Mouse (Mus musculus): Measurements from ENCODE around the gene Olfr1358. TPM values are rescaled to one million over a fixed set of nuclear protein-coding genes. Genes with fewer than 3 reads are reported as not detected.

Olfr1358 gene
- not detected in 2 replicates for polyA plus RNA-seq (2012; ENCODE audit: low replicate concordance)

GRCm38 (mm10) chr10:78517128-78517527 lies at the start of gene Olfr1358:
Gene Olfr1358, plus strand, starts transcription at chr10:78517428.

Other genes starting within 250 kb of the Olfr1358 start
- gene Agpat3, start 164.9 kb upstream of the Olfr1358 start, polyA plus RNA-seq (2012; ENCODE audit: low replicate concordance), result 107 and 141 TPM in 2 replicates
- 140 and 152 TPM in 2 replicates for gene Rrp1, start 104.4 kb upstream of the Olfr1358 start, polyA plus RNA-seq (2012; ENCODE audit: low replicate concordance)
- gene Cstb, start 91.8 kb upstream of the Olfr1358 start, polyA plus RNA-seq (2012; ENCODE audit: low replicate concordance), result 0.45 and 20.9 TPM in 2 replicates
- gene Pdxk, start 52.5 kb upstream of the Olfr1358 start, polyA plus RNA-seq (2012; ENCODE audit: low replicate concordance), result 7.2 and 13.2 TPM in 2 replicates
- gene Ilvbl, start 56.9 kb downstream of the Olfr1358 start, polyA plus RNA-seq (2012; ENCODE audit: low replicate concordance), result 22.6 and 25.7 TPM in 2 replicates
- 1.2 and 2.0 TPM in 2 replicates for gene Syde1, start 74.5 kb downstream of the Olfr1358 start, polyA plus RNA-seq (2012; ENCODE audit: low replicate concordance)
- not detected in 2 replicates for gene Olfr1357, start 100.6 kb downstream of the Olfr1358 start, polyA plus RNA-seq (2012; ENCODE audit: low replicate concordance)
- not detected in 2 replicates for gene Casp14, start 200.9 kb downstream of the Olfr1358 start, polyA plus RNA-seq (2012; ENCODE audit: low replicate concordance)
- not detected in 2 replicates for gene Ccdc105, start 235.6 kb downstream of the Olfr1358 start, polyA plus RNA-seq (2012; ENCODE audit: low replicate concordance)